Mouse (Mus musculus) liver, adult 2 months (tissue): ENCODE data around the gene Nsfl1c.

ENCODE experiments used
- CTCF ChIP-seq: fragments of 200-500 bp; IDR thresholded peaks from 2 replicates; pipeline ENCODE4 v1.5.1; 2011; ENCODE audit warnings: low read depth, low read length, control low read depth
- POLR2A ChIP-seq: fragments of 200-500 bp; IDR thresholded peaks from 2 replicates; pipeline ENCODE4 v1.6.1; 2011; ENCODE audit warnings: low read length, control low read depth; ENCODE audit not compliant: insufficient read depth; ENCODE audit errors: extremely low read depth

DNA sequence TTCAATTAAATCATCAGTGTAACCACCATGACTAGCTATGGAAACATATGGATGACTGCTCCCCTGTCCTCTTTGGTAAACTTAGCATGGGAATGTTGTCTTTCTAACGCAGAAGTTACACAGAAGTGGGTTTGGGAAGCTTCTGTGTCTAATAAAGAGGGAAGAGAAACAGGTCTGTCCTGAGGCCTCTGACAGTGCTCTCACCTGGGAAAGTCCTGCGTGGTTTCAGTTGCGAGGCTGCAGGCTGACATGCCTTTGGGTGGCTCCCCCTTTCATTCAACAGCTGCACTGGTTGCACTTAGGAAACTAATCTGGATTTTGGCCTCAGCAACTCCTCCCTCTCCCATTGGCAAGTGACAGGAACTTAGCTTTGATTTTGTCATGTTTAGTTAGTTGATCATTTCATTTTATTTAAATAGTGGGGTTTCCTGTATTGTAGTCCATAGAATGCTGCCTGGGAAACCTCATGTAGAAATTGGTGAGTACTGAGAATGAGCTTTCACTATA is 55.7 kb downstream of the Nsfl1c start:
- no peak for TF ChIP-seq CTCF
- TF ChIP-seq POLR2A: no peak
